Mouse (Mus musculus) activated CD4-positive, CD25-positive, alpha-beta regulatory T cell (primary cell): ENCODE results near the gene Krtap29-1. TPM values are rescaled to one million over a fixed set of nuclear protein-coding genes. Genes with fewer than 3 reads are reported as not detected.

Source experiments
- polyA plus RNA-seq, 2 experiments: library from polyadenylated mRNA; unstranded; fragments of 100-300 nt; shearing (Covaris generic); gene quantifications; one replicate each; pipeline ENCODE4 v1.2.1; 2017

The Krtap29-1 gene
- not detected for polyA plus RNA-seq

GRCm38 (mm10) chr11:99978953-99979352 is at the start of gene Krtap29-1:
Gene Krtap29-1, minus strand, starts transcription at chr11:99979053.

DNA sequence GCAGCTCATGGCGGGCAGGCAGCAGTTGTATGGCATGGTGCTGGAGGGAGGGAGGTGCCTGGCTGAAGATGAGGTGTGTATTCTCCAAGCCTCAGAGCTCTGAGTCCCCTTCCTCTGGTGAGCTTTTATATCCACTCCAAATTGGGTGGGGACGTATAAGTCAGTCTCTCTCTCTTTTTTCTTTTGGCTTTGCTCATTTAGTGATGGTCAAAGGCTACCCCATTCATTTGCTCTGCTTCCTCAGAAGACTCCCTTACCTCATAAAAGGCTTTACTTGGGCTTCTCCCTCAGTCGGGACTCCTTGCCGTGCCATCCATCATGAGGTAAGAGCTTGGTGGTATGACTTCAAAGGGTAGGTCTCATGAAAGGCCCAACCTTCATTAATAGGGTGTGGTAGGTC is 37.3 kb upstream of the Krtap29-1 start, which contains the start of gene Krt33a:
Gene Krt33a (minus strand): TSS at position 101 of the 400 bp plus-strand sequence.

GRCm38 (mm10) chr11:99993620-99994383 is 14.9 kb upstream of the Krtap29-1 start, which contains the start of gene Krtap17-1:
Gene Krtap17-1, minus strand, starts transcription at chr11:99993994.

DNA sequence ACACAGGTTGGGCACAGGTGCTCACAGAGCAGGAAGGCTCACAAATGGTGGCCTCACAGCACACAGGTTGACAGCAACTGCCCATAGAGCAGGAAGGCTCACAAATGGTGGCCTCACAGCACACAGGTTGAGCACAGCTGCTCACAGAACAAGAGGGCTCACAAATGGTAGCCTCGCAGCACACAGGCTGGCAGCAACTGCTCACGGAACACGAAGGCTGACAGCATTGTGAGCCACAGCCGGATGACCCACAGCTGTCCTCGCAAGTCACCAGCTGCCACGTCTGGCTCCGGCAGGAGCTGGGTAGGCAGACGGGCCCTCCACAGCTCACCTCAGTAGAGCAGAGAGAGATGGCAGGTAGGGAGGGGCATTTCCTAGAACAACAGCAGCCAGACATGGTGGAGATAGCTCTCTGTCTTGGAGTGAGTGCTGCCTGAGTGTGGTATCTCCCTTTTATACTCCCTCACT is 7.4 kb upstream of the Krtap29-1 start, which contains the start of gene Krtap16-1:
Gene Krtap16-1 (minus strand): TSS at position 418 of the 468 bp plus-strand sequence.

GRCm38 (mm10) chr11:99948175-99948574 is 30.7 kb downstream of the Krtap29-1 start, which contains the start of gene Krtap9-5:
Gene Krtap9-5, plus strand, starts transcription at chr11:99948475.

GRCm38 (mm10) chr11:99935991-99936390 is 42.9 kb downstream of the Krtap29-1 start, which contains the start of gene Krtap31-2:
Gene Krtap31-2, plus strand, starts transcription at chr11:99936291.

Other genes starting within 250 kb of the Krtap29-1 start
- not detected for gene Gm14180, start 244.8 kb downstream of the Krtap29-1 start, polyA plus RNA-seq
- gene Gm11595, start 206.1 kb downstream of the Krtap29-1 start, polyA plus RNA-seq: under 1 TPM in 1 of 2 experiments, not detected in 1; 0.32 TPM
- gene Krtap4-8, start 198.3 kb downstream of the Krtap29-1 start, polyA plus RNA-seq: not detected
- not detected for gene Krtap4-9, start 193.9 kb downstream of the Krtap29-1 start, polyA plus RNA-seq
- not detected for gene Gm11596, start 185.6 kb downstream of the Krtap29-1 start, polyA plus RNA-seq
- gene Gm11569, start 180.1 kb downstream of the Krtap29-1 start, polyA plus RNA-seq: not detected
- not detected for gene Gm11554, start 174.6 kb downstream of the Krtap29-1 start, polyA plus RNA-seq
- not detected for gene Krtap4-13, start 169.2 kb downstream of the Krtap29-1 start, polyA plus RNA-seq
- not detected for gene Gm11564, start 163.4 kb downstream of the Krtap29-1 start, polyA plus RNA-seq
- not detected for gene 2300003K06Rik, start 141.0 kb downstream of the Krtap29-1 start, polyA plus RNA-seq
- not detected for gene Krtap4-16, start 127.4 kb downstream of the Krtap29-1 start, polyA plus RNA-seq
- gene Gm11568, start 121.1 kb downstream of the Krtap29-1 start, polyA plus RNA-seq: under 1 TPM in 1 of 2 experiments, not detected in 1; 0.55 TPM
- gene Gm11559, start 114.6 kb downstream of the Krtap29-1 start, polyA plus RNA-seq: not detected
- gene Krtap9-1, start 105.7 kb downstream of the Krtap29-1 start, polyA plus RNA-seq: not detected
- gene Gm11567, start 99.9 kb downstream of the Krtap29-1 start, polyA plus RNA-seq: not detected
- gene Krtap31-1, start 71.1 kb downstream of the Krtap29-1 start, polyA plus RNA-seq: not detected
- gene Gm11565, start 64.3 kb downstream of the Krtap29-1 start, polyA plus RNA-seq: not detected
- gene Krtap31-2, start 42.8 kb downstream of the Krtap29-1 start, polyA plus RNA-seq: not detected
- not detected for gene Krtap9-5, start 30.6 kb downstream of the Krtap29-1 start, polyA plus RNA-seq
- not detected for gene Krtap16-1, start 7.5 kb upstream of the Krtap29-1 start, polyA plus RNA-seq
- gene Krtap17-1, start 14.9 kb upstream of the Krtap29-1 start, polyA plus RNA-seq: not detected
- gene Krt33a, start 37.2 kb upstream of the Krtap29-1 start, polyA plus RNA-seq: under 1 TPM in 1 of 2 experiments, not detected in 1; 0.23 TPM
- not detected for gene Krt33b, start 50.8 kb upstream of the Krtap29-1 start, polyA plus RNA-seq
- not detected for gene Krt34, start 62.5 kb upstream of the Krtap29-1 start, polyA plus RNA-seq
- under 1 TPM in 1 of 2 experiments, not detected in 1; 0.15 TPM for gene Krt31, start 71.5 kb upstream of the Krtap29-1 start, polyA plus RNA-seq
- not detected for gene Krt32, start 109.2 kb upstream of the Krtap29-1 start, polyA plus RNA-seq
- not detected for gene Krt35, start 117.2 kb upstream of the Krtap29-1 start, polyA plus RNA-seq
- not detected for gene Krt36, start 126.6 kb upstream of the Krtap29-1 start, polyA plus RNA-seq
- gene Krt13, start 142.5 kb upstream of the Krtap29-1 start, polyA plus RNA-seq: not detected
- gene Krt15, start 156.9 kb upstream of the Krtap29-1 start, polyA plus RNA-seq: not detected
- under 1 TPM in 1 of 2 experiments, not detected in 1; 0.28 TPM for gene Krt19, start 169.6 kb upstream of the Krtap29-1 start, polyA plus RNA-seq
- under 1 TPM in 1 of 2 experiments, not detected in 1; 0.06 TPM for gene Krt9, start 214.2 kb upstream of the Krtap29-1 start, polyA plus RNA-seq
- gene Krt14, start 228.5 kb upstream of the Krtap29-1 start, polyA plus RNA-seq: under 1 TPM in 1 of 2 experiments, not detected in 1; 0.15 TPM